Mouse (Mus musculus) kidney, embryonic 15.5 days (tissue): ENCODE data around the gene Galk2. TPM values are rescaled to one million over a fixed set of nuclear protein-coding genes. Genes with fewer than 3 reads are reported as not detected.

Source experiments
- ATAC-seq: fragments of 200-750 bp; cut with Nextera tagmentation; replicated peaks from 2 replicates; pipeline ENCODE4 v1.8.0; 2017; ENCODE audit warnings: moderate TSS enrichment; ENCODE audit not compliant: low FRiP score
- H3K27ac ChIP-seq: fragments of 300-500 bp; sonication (generic); 2 replicates; pipeline ENCODE4 v1.5.1; 2015; ENCODE audit warnings: mild to moderate bottlenecking, inconsistent platforms
- H3K27me3 ChIP-seq: fragments of 300-500 bp; sonication (generic); 2 replicates; pipeline ENCODE4 v1.6.1; 2015; ENCODE audit warnings: inconsistent platforms
- H3K36me3 ChIP-seq: fragments of 300-500 bp; sonication (generic); 2 replicates; pipeline ENCODE4 v1.6.1; 2015; ENCODE audit warnings: inconsistent platforms
- H3K4me1 ChIP-seq: fragments of 300-500 bp; sonication (generic); 2 replicates; pipeline ENCODE4 v1.6.1; 2015; ENCODE audit warnings: inconsistent platforms
- H3K4me2 ChIP-seq: fragments of 300-500 bp; sonication (generic); 2 replicates; pipeline ENCODE4 v1.6.1; 2015; ENCODE audit warnings: moderate library complexity, mild to moderate bottlenecking, inconsistent platforms
- H3K4me3 ChIP-seq: fragments of 300-500 bp; sonication (generic); replicated peaks from 2 replicates; pipeline ENCODE4 v1.5.1; 2015; ENCODE audit warnings: mild to moderate bottlenecking, inconsistent platforms
- H3K9ac ChIP-seq: fragments of 300-500 bp; sonication (generic); 2 replicates; pipeline ENCODE4 v1.6.1; 2015; ENCODE audit warnings: mild to moderate bottlenecking, inconsistent platforms
- H3K9me3 ChIP-seq: fragments of 300-500 bp; sonication (generic); replicated peaks from 2 replicates; pipeline ENCODE4 v1.6.1; 2016; ENCODE audit warnings: inconsistent platforms
- WGBS: fragments of 180-500 bp; shearing (Covaris S2); methylation state at CpG from one replicate; pipeline ENCODE4 v1.1.7; 2015; ENCODE audit warnings: mixed read lengths; 5-methylcytosine and 5-hydroxymethylcytosine counted together
- polyA plus RNA-seq: library from polyadenylated mRNA; unstranded; fragments of >200 nt; fragmentation: Nextera tagmentation; extraction: Ambion mirVana; gene quantifications from 2 replicates; pipeline ENCODE4 v1.2.1, GENCODE M21; 2015

Galk2 gene
- polyA plus RNA-seq, 1 experiment from 2014 or later, result 57.8 TPM

DNA sequence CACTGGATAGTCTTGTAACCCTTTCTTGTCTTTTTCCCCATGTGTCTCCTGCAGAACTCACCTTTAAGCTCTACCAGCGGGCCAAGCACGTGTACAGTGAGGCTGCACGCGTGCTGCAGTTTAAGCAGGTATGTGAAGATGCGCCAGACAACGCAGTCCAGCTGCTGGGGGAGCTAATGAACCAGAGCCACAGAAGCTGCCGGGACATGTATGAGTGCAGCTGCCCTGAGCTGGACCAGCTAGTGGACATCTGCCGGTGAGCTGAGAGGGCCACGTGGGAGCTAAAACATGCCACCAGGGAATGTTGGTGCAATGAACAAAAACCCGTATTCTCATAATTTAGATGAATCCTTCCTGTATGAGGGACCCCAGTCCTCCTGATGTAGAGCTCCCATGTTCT lies 116.3 kb downstream of the Galk2 start:
- no peak for ATAC-seq
- H3K9ac ChIP-seq, result no peak overlapping the region
- peaks cover 17% of the 10 kb centered on the region for H3K4me1 ChIP-seq
- no peaks in the 10 kb centered on the region for H3K9me3 ChIP-seq
- H3K36me3 ChIP-seq, result peaks cover 21% of the 10 kb centered on the region; the same call in 1 of the 2 replicates
- WGBS, result 93% methylated on average over 10 of the region's 10 CpGs
- no peaks in the 10 kb centered on the region for H3K27me3 ChIP-seq
- no peak overlapping the region for H3K27ac ChIP-seq
- H3K4me3 ChIP-seq, result no peak overlapping the region
- no peak overlapping the region for H3K4me2 ChIP-seq

DNA sequence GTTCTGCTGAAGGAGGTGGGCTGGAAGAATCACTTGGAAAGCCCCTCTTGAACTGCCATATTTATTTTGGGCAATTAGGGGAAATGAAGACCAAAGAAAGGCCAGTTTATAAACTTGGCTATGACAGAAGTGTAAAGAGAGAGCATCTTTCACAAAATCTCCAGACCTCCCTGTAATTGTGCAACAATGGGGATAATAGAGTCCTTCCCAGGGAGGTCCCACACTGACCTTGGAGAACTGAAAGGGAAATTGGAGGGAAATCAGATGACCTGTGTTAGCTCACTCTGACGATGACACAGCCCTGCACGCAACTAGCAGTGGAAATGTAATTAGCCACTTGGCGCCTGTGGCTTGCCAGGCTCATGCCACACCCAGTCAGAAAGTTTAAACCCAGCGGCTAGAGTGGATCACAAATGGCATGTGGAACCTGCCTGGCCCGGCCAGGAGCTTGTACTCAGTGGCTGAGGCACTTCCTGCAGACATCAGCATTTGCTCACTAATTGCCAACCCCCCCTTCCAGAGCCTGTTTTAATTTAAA lies 117.0 kb downstream of the Galk2 start:
- Histone ChIP-seq H3K36me3 (peaks cover 26% of the 10 kb centered on the region; the same call in 1 of the 2 replicates), H3K4me2 (no peak overlapping the region), H3K27ac (no peak overlapping the region), H3K9ac (no peak overlapping the region), H3K4me3 (no peak overlapping the region), H3K27me3 (no peaks in the 10 kb centered on the region), H3K9me3 (no peaks in the 10 kb centered on the region), H3K4me1 (peaks cover 17% of the 10 kb centered on the region)
- ATAC-seq, result no peak
- WGBS, result 35% methylated on average over 5 of the region's 5 CpGs

DNA sequence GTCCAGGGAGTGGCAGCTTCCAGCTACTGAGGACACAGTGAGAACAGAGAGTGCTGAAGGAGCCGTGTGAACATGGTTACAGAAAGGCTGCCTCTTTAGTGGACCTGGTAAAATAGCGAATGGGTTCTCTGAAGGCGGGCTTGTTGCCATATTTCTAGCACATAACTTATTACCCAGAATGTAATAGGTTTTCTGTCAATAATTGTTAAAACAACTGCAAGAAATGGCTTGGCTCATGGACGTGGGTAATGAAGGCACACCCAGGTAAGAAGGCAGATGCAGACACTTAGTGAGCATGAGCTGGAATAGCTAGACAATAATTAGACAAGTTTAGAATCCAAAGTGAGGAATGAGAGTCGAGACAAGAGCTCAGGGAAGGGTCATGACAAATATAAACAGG lies 143.4 kb downstream of the Galk2 start:
- ATAC-seq, result no peak
- Histone ChIP-seq H3K27me3 (no peaks in the 10 kb centered on the region), H3K4me1 (no peaks in the 10 kb centered on the region), H3K4me2 (no peak overlapping the region), H3K4me3 (no peak overlapping the region), H3K27ac (no peak overlapping the region), H3K9ac (no peak overlapping the region), H3K36me3 (no peaks in the 10 kb centered on the region), H3K9me3 (no peaks in the 10 kb centered on the region)
- 67% methylated on average over 5 of the region's 5 CpGs for WGBS

DNA sequence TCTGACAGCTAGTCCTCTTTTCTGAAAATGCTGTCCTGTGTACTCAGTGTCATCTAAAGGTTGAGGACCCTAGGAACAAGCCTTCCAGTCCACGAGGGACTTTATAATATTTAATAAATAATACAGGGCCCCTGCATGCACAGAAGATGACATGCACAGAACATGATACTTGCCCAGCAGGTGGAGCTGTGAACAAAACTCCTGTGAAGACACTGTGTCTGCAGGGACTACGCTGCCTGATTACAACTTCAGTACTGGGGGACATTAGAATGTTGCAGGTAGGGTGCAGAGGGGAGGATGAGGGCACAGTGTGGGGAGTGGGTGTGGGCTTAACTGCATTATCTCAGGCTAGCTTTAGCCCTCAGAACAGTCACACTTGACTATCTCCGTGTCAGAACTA lies 147.2 kb downstream of the Galk2 start:
- H3K27ac ChIP-seq, result no peak overlapping the region
- H3K4me2 ChIP-seq, result no peak overlapping the region
- H3K9me3 ChIP-seq, result no peaks in the 10 kb centered on the region
- peak; percentile 46; the same call in 1 of the 2 replicates for ATAC-seq
- 43% methylated on average over 3 of the region's 3 CpGs for WGBS
- H3K27me3 ChIP-seq, result no peaks in the 10 kb centered on the region
- no peaks in the 10 kb centered on the region for H3K36me3 ChIP-seq
- no peaks in the 10 kb centered on the region for H3K4me1 ChIP-seq
- no peak overlapping the region for H3K9ac ChIP-seq
- H3K4me3 ChIP-seq, result no peak overlapping the region

DNA sequence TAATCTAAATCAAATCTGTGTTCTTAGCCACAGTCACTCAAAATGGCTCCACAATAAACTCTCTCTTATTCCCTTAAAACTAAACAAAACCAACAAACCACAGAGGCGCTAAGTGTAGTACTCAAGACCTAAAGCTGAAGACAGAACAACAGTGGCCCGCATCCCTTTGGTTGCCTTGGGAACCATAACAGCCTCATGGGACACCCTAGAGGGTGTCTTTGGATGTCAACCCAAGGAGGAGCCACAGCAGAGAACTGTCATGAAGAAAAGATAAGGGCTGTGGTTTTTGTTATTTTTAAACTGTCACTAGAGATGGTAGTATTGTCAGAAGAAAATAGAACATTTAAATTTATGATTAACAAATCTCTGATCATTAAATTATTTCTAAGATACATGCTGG lies 147.8 kb downstream of the Galk2 start:
- WGBS, result 80% methylated on average over 2 of the region's 2 CpGs
- no peak overlapping the region for H3K9ac ChIP-seq
- H3K27me3 ChIP-seq, result no peaks in the 10 kb centered on the region
- no peak overlapping the region for H3K27ac ChIP-seq
- no peaks in the 10 kb centered on the region for H3K9me3 ChIP-seq
- ATAC-seq, result no peak
- H3K4me3 ChIP-seq, result no peak overlapping the region
- H3K4me2 ChIP-seq, result no peak overlapping the region
- no peaks in the 10 kb centered on the region for H3K4me1 ChIP-seq
- no peaks in the 10 kb centered on the region for H3K36me3 ChIP-seq

DNA sequence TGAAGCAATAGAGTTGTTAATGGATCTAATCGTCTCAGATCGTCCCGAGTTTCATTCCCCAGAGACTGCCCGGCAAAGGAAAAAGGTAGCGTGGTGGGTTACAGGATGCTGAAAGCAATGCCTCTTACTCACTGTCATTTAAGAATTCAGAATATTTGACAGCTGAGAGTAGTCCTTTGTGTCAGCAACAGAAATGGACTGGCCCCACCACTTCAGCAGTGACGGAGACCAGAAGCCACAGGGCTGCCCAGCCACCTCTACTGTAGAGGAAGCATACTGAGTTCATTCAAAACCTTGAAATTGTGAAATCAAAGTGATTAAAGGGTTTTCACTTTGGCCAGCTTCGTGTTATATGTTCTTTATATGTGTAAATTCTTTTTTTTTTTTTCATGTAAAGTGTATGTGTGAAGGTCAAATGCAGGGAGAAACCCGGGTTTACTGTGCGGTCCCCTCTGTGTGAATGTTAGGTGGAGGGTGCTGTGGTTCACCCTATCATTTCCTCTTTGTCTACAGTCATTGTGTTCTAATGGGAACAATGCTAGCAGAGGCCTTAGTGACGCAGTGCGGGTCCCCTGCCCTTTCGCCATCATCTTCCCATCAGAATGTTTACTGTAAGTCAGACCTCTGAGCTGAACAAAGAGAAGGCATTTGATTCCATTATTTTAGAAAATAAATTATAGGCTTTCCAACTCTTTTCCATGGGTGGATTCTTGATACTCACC lies 156.2 kb downstream of the Galk2 start:
- H3K4me2 ChIP-seq, result no peak overlapping the region
- H3K27ac ChIP-seq, result no peak overlapping the region
- ATAC-seq, result no peak
- H3K4me1 ChIP-seq, result no peaks in the 10 kb centered on the region
- WGBS, result 72% methylated on average over 12 of the region's 12 CpGs
- H3K27me3 ChIP-seq, result no peaks in the 10 kb centered on the region
- H3K4me3 ChIP-seq, result no peak overlapping the region
- no peak overlapping the region for H3K9ac ChIP-seq
- no peaks in the 10 kb centered on the region for H3K36me3 ChIP-seq
- no peaks in the 10 kb centered on the region for H3K9me3 ChIP-seq

DNA sequence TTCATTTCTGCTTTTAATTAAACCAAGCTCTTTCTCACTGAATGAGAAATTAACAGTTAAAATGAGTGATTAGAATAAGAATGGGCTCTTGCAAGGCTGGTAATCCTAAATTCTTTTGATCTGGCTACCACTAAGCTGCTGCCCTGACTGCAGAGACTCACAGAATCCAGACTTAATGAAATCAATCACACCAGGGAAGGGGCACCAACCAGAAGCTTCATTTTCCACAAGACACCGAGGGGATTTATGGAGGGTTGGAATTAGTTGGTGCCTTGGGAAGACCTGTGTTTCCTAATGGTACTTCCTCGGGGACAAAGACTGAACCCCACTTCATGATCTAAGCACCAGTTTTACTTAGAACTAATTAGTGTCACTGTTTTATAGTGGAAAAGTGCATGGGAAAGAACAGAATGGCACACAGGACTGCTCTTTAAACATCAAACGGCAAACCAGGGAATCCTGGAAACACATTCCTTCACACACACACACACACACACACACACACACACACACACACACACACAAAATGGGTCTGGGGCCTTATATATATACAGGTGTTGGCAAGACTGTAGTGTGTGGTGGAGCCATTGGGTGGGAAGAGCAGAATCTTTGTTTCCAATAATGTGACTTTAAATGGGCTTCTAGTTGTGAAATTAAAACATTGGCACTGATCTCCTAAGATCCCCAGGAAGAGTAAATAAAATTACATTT lies 157.0 kb downstream of the Galk2 start:
- Histone ChIP-seq H3K36me3 (no peaks in the 10 kb centered on the region), H3K9me3 (no peaks in the 10 kb centered on the region), H3K4me3 (no peak overlapping the region), H3K27me3 (no peaks in the 10 kb centered on the region), H3K4me1 (no peaks in the 10 kb centered on the region), H3K27ac (no peak overlapping the region), H3K9ac (no peak overlapping the region), H3K4me2 (no peak overlapping the region)
- ATAC-seq, result no peak
- 60% methylated on average over 3 of the region's 3 CpGs for WGBS

DNA sequence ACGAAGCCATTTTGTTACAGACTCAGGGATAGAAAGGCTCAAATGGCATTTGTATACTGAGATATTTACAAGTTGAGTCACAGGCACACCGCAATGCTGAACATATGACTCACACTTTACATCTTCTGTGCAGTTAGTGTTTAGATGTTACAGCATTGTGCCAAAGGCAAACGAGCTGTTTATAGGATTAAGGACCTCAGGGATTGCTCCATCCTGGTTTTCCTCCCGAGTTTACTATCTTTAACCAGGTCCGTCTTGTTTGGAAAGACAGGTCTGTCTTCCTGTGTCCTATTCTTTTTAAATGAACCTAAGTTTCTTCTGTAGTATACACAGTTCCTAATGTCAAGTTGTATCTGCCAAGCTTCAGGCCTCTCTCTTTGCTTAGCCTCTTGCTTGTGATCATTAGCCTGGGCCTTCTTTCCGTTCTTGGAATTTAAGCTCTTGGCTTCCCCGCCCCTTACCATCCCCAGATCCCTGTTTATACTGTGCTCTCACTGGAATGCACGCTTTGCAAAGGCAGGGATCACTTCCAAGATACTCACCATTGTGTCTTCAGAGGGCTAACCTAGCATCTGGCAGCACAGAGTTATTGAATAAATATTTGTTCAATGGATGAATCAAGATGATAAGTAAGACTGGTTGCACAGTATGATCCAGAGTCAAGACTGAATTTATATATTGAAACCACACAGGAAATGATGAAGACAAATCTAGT lies 172.4 kb downstream of the Galk2 start:
- H3K27ac ChIP-seq, result no peak overlapping the region
- H3K36me3 ChIP-seq, result no peaks in the 10 kb centered on the region
- no peak overlapping the region for H3K9ac ChIP-seq
- ATAC-seq, result no peak
- H3K27me3 ChIP-seq, result no peaks in the 10 kb centered on the region
- H3K9me3 ChIP-seq, result no peaks in the 10 kb centered on the region
- no peak overlapping the region for H3K4me2 ChIP-seq
- H3K4me1 ChIP-seq, result 0 out of 2 replicates have a peak, but pooled peaks cover 2% of the 10 kb centered on the region
- WGBS, result 68% methylated on average over 8 of the region's 8 CpGs
- no peak overlapping the region for H3K4me3 ChIP-seq

DNA sequence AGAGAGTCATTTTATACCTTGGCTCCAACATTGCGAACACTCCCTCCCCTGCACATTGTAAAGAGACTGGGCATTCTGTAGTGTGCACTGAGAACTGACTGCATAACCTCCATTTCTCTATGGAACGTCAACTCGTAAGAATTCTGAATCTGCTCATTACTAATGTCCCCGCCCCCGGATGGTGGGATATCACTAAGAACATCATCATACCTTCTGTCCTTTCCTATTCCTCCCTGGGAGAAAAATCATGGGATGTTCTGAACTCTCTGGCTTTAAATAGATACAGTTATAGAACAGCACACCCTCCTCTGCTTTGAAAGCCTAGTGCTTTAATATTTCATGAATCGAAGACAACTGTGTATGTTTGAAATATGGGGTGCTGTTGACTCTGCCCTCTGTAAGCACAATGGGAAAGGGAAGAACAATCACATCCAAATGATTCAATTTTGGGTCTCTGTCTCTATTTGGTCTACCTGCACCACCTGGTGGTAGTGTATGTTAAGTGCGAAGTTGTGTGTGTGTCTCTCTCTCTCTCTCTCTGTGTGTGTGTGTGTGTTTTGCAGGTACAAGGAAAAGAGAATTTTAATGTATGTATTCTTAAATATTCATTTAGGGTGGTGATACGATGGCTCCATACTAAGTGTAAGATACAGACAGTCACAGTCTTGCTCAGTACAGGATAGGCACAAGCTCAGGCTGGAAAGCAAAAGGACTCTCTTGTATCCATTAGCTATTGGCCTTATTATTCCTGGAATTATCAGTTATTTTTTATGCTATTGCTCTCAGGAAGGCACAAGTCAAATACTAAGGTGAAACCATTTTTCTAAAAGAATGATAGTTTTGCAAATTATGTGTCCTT lies 174.4 kb downstream of the Galk2 start:
- Histone ChIP-seq H3K4me3 (no peak overlapping the region), H3K9me3 (no peaks in the 10 kb centered on the region), H3K36me3 (no peaks in the 10 kb centered on the region), H3K4me2 (no peak overlapping the region), H3K27me3 (no peaks in the 10 kb centered on the region), H3K4me1 (0 out of 2 replicates have a peak, but pooled peaks cover 2% of the 10 kb centered on the region), H3K27ac (no peak overlapping the region), H3K9ac (no peak overlapping the region)
- ATAC-seq, result no peak
- 76% methylated on average over 8 of the region's 8 CpGs for WGBS
